Mouse (Mus musculus) spleen, adult 2 months (tissue): ENCODE results near the gene Mocs1.

Experiments used
- CTCF ChIP-seq: fragments of 200-500 bp; IDR thresholded peaks from 2 replicates; pipeline ENCODE4 v1.5.1; 2011; ENCODE audit warnings: mild to moderate bottlenecking, inconsistent platforms; ENCODE audit not compliant: insufficient read depth, insufficient read length, insufficient replicate concordance; ENCODE audit errors: extremely low read depth
- POLR2A ChIP-seq: fragments of 200-500 bp; IDR thresholded peaks from 2 replicates; pipeline ENCODE4 v1.6.1; 2011; ENCODE audit warnings: low read depth, low read length, inconsistent platforms

DNA sequence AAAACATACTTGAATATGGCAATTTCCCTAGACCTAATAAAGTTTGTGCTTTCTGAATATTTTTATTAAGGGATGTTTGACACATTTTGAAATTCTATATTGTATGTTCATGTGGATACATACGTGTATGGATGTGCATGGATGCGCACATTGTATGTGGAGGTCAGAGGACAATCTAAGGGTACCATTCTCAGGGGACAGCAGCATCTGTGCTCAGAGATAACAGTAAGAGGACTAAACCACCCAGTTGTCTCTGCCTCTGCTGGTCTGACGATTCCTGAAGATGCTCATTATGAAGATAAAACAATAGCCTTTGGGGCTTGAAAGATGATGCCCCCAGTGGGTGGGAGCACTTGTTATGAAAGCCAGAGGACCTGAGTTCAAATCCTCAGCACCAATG, 36.7 kb downstream of the Mocs1 start:
- TF ChIP-seq POLR2A (no peak), CTCF (no peak)
